Mouse (Mus musculus) CH12.LX (cell line): ENCODE data around the gene Tpr. TPM values are rescaled to one million over a fixed set of nuclear protein-coding genes. Genes with fewer than 3 reads are reported as not detected.
A peak's percentile ranks its signal among the peaks of the same experiment; 100 is the strongest.

Experiments used
- DNase-seq: peaks from one replicate; pipeline ENCODE4 v3.0.0-alpha.2; 2013; ENCODE audit errors: extremely low read depth
- H3K27ac ChIP-seq: 2 replicates; pipeline ENCODE4 v1.5.1; 2012; ENCODE audit warnings: low read depth, mild to moderate bottlenecking, control low read depth, moderate library complexity; ENCODE audit not compliant: insufficient read depth
- H3K27me3 ChIP-seq: replicated peaks from 2 replicates; pipeline ENCODE3; 2012; ENCODE audit warnings: inconsistent platforms
- H3K36me3 ChIP-seq, 2 experiments: replicated peaks in 1 of 2; 2 replicates each; pipeline versions ENCODE3 to v1.6.1; 2012; ENCODE audit warnings: inconsistent platforms in 1 of 2, low read length in 1 of 2, mild to moderate bottlenecking in 1 of 2, mixed read lengths in 1 of 2, moderate library complexity in 1 of 2; ENCODE audit not compliant: control insufficient read depth in 1 of 2, insufficient read depth in 1 of 2
- H3K4me1 ChIP-seq, 2 experiments: 2 replicates each; pipeline ENCODE4 v1.6.1; 2012; ENCODE audit warnings: inconsistent platforms in 1 of 2, moderate library complexity in 1 of 2; ENCODE audit not compliant: insufficient read depth in 2 of 2, control insufficient read depth in 1 of 2
- H3K4me2 ChIP-seq: 2 replicates; pipeline ENCODE4 v1.6.1; 2012; ENCODE audit warnings: low read depth, mild to moderate bottlenecking, control low read depth; ENCODE audit not compliant: poor library complexity, insufficient read depth, severe bottlenecking
- H3K4me3 ChIP-seq, 3 experiments: fragments of 150-350 bp in 1 of 3; sonication (generic) in 1 of 3; replicated peaks in 1 of 3; 2 replicates each; pipeline versions ENCODE3 to v1.5.1; 2011 to 2012; ENCODE audit warnings: low read depth in 2 of 3, low read length in 2 of 3, mild to moderate bottlenecking in 2 of 3, moderate library complexity in 2 of 3, control low read depth in 1 of 3, improper control_type of control experiment in 1 of 3, inconsistent platforms in 1 of 3, mixed read lengths in 1 of 3; ENCODE audit not compliant: poor library complexity in 1 of 3
- H3K79me2 ChIP-seq: replicated peaks from 2 replicates; pipeline ENCODE4 v1.6.1; 2012; ENCODE audit warnings: mild to moderate bottlenecking, moderate library complexity; ENCODE audit not compliant: control insufficient read depth, poor library complexity, insufficient read depth, severe bottlenecking; ENCODE audit errors: extremely low read depth
- H3K9ac ChIP-seq: 2 replicates; pipeline ENCODE4 v1.6.1; 2012; ENCODE audit warnings: low read depth, mild to moderate bottlenecking, control low read depth, moderate library complexity; ENCODE audit not compliant: insufficient read depth
- H3K9me3 ChIP-seq: replicated peaks from 2 replicates; pipeline ENCODE3; 2012; ENCODE audit warnings: low read length, inconsistent platforms, mixed read lengths
- CHD2 ChIP-seq: IDR thresholded peaks from 2 replicates; pipeline ENCODE4 v1.6.1; 2011; ENCODE audit warnings: low read length, improper control_type of control experiment
- CTCF ChIP-seq, 2 experiments: IDR thresholded peaks in 1 of 2; conservative IDR thresholded peaks in 1 of 2; 2 replicates each; pipeline ENCODE4 v1.5.1; 2011 to 2012; ENCODE audit warnings: low read depth in 2 of 2, low read length in 2 of 2, improper control_type of control experiment in 1 of 2, inconsistent platforms in 1 of 2, mild to moderate bottlenecking in 1 of 2, moderate library complexity in 1 of 2
- ELF1 ChIP-seq: IDR thresholded peaks from 2 replicates; pipeline ENCODE4 v1.6.1; 2014; ENCODE audit warnings: low read depth, mild to moderate bottlenecking, inconsistent platforms, low read length, improper control_type of control experiment
- ETS1 ChIP-seq: conservative IDR thresholded peaks from 2 replicates; pipeline ENCODE4 v1.6.1; 2012; ENCODE audit warnings: low read depth, mild to moderate bottlenecking, inconsistent platforms, low read length, improper control_type of control experiment, moderate library complexity
- HCFC1 ChIP-seq: IDR thresholded peaks from 2 replicates; pipeline ENCODE4 v1.6.1; 2012; ENCODE audit warnings: low read depth, mild to moderate bottlenecking, inconsistent platforms, low read length, improper control_type of control experiment
- MAX ChIP-seq: IDR thresholded peaks from 2 replicates; pipeline ENCODE4 v1.6.1; 2011; ENCODE audit warnings: low read length, improper control_type of control experiment
- MEF2A ChIP-seq: IDR thresholded peaks from 2 replicates; pipeline ENCODE4 v1.6.1; 2014; ENCODE audit warnings: low read depth, mild to moderate bottlenecking, inconsistent platforms, low read length, improper control_type of control experiment, borderline replicate concordance
- MYC ChIP-seq: IDR thresholded peaks from 2 replicates; pipeline ENCODE4 v1.6.1; 2011; ENCODE audit warnings: low read depth, mild to moderate bottlenecking, improper control_type of control experiment, low read length
- NRF1 ChIP-seq: IDR thresholded peaks from 2 replicates; pipeline ENCODE4 v1.6.1; 2014; ENCODE audit warnings: low read depth, mild to moderate bottlenecking, inconsistent platforms, low read length, improper control_type of control experiment, moderate library complexity
- PAX5 ChIP-seq: IDR thresholded peaks from 2 replicates; pipeline ENCODE4 v1.6.1; 2012; ENCODE audit warnings: low read length, inconsistent platforms, mixed read lengths
- POLR2A ChIP-seq: IDR thresholded peaks from 2 replicates; pipeline ENCODE4 v1.6.1; 2011; ENCODE audit warnings: low read depth, mild to moderate bottlenecking, improper control_type of control experiment, low read length
- POLR2AphosphoS2 ChIP-seq: IDR thresholded peaks from 2 replicates; pipeline ENCODE4 v1.6.1; 2011; ENCODE audit warnings: low read depth, low read length, improper control_type of control experiment
- RAD21 ChIP-seq: IDR thresholded peaks from 2 replicates; pipeline ENCODE4 v1.6.1; 2011; ENCODE audit warnings: low read depth, mild to moderate bottlenecking, low read length, improper control_type of control experiment, moderate library complexity
- SMC3 ChIP-seq: IDR thresholded peaks from 2 replicates; pipeline ENCODE4 v1.6.1; 2011; ENCODE audit warnings: low read depth, low read length, improper control_type of control experiment
- TCF12 ChIP-seq: IDR thresholded peaks from 2 replicates; pipeline ENCODE4 v1.6.1; 2014; ENCODE audit warnings: low read depth, mild to moderate bottlenecking, inconsistent platforms, low read length, improper control_type of control experiment
- USF1 ChIP-seq: IDR thresholded peaks from 2 replicates; pipeline ENCODE4 v1.6.1; 2014; ENCODE audit warnings: low read depth, mild to moderate bottlenecking, inconsistent platforms, low read length, improper control_type of control experiment
- ZC3H11A ChIP-seq: IDR thresholded peaks from 2 replicates; pipeline ENCODE4 v1.6.1; 2012; ENCODE audit warnings: low read depth, mild to moderate bottlenecking, inconsistent platforms, low read length, improper control_type of control experiment
- ZKSCAN1 ChIP-seq: IDR thresholded peaks from 2 replicates; pipeline ENCODE4 v1.6.1; 2012; ENCODE audit warnings: low read depth, inconsistent platforms, low read length, improper control_type of control experiment, borderline replicate concordance
- ZMIZ1 ChIP-seq: IDR thresholded peaks from 2 replicates; pipeline ENCODE4 v1.6.1; 2012; ENCODE audit warnings: low read depth, mild to moderate bottlenecking, inconsistent platforms, low read length, improper control_type of control experiment
- dilution Hi-C: fragments of 300-500 bp; cut with MboI; formaldehyde crosslinking; loops from 2 replicates; pipeline ENCODE4 v1.14.3; 2020; ENCODE audit warnings: low sequenced_read_pairs; ENCODE audit not compliant: extremely low pct_unique_long_range_greater_than_20kb, extremely low pct_ligation_motif_present
- in situ Hi-C: fragments of 300-500 bp; cut with MboI; formaldehyde crosslinking; loops from 3 replicates; pipeline ENCODE4 v1.14.3; 2019; ENCODE audit warnings: low sequenced_read_pairs, low pct_ligation_motif_present, low pct_unique_long_range_greater_than_20kb, mixed read lengths
- polyA plus RNA-seq: library from polyadenylated mRNA; unstranded; fragments of >175 nt; gene quantifications from 2 replicates; pipeline ENCODE4 v1.2.1, GENCODE M21; 2012; ENCODE audit warnings: low read depth; ENCODE audit not compliant: insufficient read length
- total RNA-seq, 2 experiments: library from RNA; depleted of rRNA; stranded (reverse); fragments of 300-350 nt in 1 of 2; fragments of >200 nt in 1 of 2; gene quantifications; 2 replicates each; pipeline ENCODE4 v1.2.3; 2012 to 2014

Tpr gene
- total and polyA plus RNA-seq, 3 experiments, result 135 to 291 (median 200) TPM

DNA sequence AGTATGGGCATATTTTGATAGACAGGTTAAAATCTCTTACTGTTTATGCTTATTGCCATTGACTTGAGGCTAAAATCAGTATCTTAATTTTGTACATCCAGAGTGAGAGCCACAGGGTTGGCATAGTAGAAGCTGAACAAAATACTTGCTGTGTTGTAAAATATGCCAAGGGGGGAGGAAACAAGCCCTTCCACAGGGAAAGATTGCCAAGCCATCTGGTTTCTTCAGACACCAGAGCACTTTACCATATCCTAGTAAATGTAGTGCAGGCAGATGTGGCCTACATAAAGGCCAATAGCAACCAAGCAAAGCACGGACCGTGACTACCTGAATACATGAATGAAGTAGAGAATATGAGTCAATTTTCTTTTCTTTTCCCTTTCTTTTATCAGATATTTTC lies 96.5 kb downstream of the Tpr start:
- dilution Hi-C loops (no loop called here), in situ Hi-C loops (no loop called here)

DNA sequence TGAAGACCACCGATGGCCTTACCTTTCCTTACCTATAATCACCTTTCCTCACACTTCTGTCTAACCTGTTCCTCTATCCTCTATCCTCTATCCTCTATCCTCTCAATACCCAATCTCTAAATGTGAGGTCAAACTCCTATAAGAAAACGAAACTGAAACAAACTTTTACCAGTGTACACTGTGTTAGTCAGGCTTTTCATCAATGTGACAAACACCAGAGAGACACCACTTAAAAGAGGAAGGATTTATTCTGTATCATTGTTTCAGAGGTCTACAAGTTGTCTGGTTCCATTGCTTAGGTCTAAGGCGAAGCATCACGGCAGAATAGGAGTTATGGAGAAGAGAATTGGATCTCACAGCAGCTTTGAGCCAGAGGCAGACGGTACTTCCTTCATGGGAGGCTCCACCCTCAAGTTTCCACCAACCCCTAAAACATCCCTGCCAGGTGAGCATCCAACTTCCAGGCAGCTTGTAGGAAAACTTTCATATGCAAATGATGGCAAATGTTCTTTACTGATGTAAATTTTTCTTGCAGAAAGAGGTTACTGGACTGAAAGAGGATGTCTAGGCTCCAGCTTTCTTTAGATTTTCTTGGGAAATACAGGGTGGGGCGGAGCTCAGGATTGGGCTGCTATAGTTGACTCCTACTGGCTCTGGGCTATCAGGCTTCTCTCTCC lies 104.1 kb downstream of the Tpr start:
- H3K27ac ChIP-seq, result no peak overlapping the region
- peak overlapping the region; percentile 52 for H3K4me2 ChIP-seq
- H3K36me3 ChIP-seq, result no peaks in the 10 kb centered on the region
- peak overlapping the region; percentile 7 for H3K9ac ChIP-seq
- H3K4me3 ChIP-seq, result peak overlapping the region; percentile 29 to 40 (median 37)
- no peaks in the 10 kb centered on the region for H3K79me2 ChIP-seq
- peaks cover 0 to 7% of the 10 kb centered on the region in 2 experiments; a peak in 2 of 4 replicates for H3K4me1 ChIP-seq
- TF ChIP-seq MAX, result no peak
- TF ChIP-seq ELF1, result no peak
- TF ChIP-seq RAD21, result no peak
- no peak for TF ChIP-seq ZKSCAN1
- TF ChIP-seq ZMIZ1, result no peak
- no peak for TF ChIP-seq ETS1
- no peak for TF ChIP-seq MEF2A
- H3K9me3 ChIP-seq, result peaks cover 7% of the 10 kb centered on the region
- DNase-seq, result peak; percentile 25
- dilution Hi-C loops (no loop called here), in situ Hi-C loops (no loop called here)
- H3K27me3 ChIP-seq, result no peaks in the 10 kb centered on the region

More for the DNA sequence above, 96.5 kb downstream of the Tpr start:
- Histone ChIP-seq H3K79me2 (no peaks in the 10 kb centered on the region), H3K36me3 (no peaks in the 10 kb centered on the region), H3K4me2 (no peak overlapping the region), H3K4me1 (no peaks in the 10 kb centered on the region), H3K27ac (no peak overlapping the region), H3K9me3 (no peaks in the 10 kb centered on the region), H3K9ac (no peak overlapping the region), H3K27me3 (peaks cover 2% of the 10 kb centered on the region), H3K4me3 (no peak overlapping the region)
- TF ChIP-seq NRF1 (no peak), ZC3H11A (no peak), CHD2 (no peak), MYC (no peak), RAD21 (no peak), POLR2A (no peak), SMC3 (no peak), PAX5 (no peak), TCF12 (no peak), CTCF (conservative IDR thresholded peaks at IDR 0.05 in 1 of 2, IDR thresholded peaks at IDR 0.05 in 1 of 2; ENCODE audit: low read depth in 2 of 2, low read length in 2 of 2) (no peak), POLR2AphosphoS2 (no peak), USF1 (no peak), HCFC1 (no peak)
- DNase-seq, result no peak
